Mouse (Mus musculus): ENCODE results near the gene Alkbh2. TPM values are rescaled to one million over a fixed set of nuclear protein-coding genes. Genes with fewer than 3 reads are reported as not detected.

Gene Alkbh2
- polyA plus RNA-seq, 1 experiment from 2014 or later, result 10.7 TPM

DNA sequence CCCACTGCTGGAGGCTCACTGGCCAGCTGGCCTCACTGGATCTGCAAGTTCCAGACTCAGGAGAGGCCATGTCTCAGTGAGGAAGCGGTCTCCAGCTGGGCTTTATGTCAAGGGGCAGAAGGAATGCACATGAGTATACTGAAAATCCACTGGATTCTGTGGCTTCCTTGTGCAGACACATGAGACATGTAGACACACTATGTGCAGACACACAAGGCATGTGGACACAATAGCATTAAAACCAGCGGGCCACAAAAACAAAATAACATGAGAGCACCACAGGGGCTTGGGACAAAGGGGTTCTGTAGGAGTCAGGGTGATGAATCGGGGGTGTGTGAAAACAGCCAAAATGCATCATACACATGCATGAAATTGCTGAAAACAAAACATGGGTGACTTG lies 2.0 kb downstream of the Alkbh2 start:
- no peaks in the 10 kb centered on the region for H3K9me3 ChIP-seq (replicated peaks)
- H3K27me3 ChIP-seq, result no peaks in the 10 kb centered on the region
- WGBS, result 87% methylated on average over 3 of the region's 3 CpGs
- H3K36me3 ChIP-seq, result peaks cover 36% of the 10 kb centered on the region
- peaks cover 14% of the 10 kb centered on the region for H3K4me1 ChIP-seq
- no peak overlapping the region for H3K4me2 ChIP-seq (replicated peaks)
- H3K27ac ChIP-seq (replicated peaks), result no peak overlapping the region
- no peak overlapping the region for H3K4me3 ChIP-seq (replicated peaks)
- H3K9ac ChIP-seq, result no peak overlapping the region
- ATAC-seq (ENCODE audit: insufficient number of reproducible peaks, low FRiP score, low TSS enrichment, low read depth), result no peak

DNA sequence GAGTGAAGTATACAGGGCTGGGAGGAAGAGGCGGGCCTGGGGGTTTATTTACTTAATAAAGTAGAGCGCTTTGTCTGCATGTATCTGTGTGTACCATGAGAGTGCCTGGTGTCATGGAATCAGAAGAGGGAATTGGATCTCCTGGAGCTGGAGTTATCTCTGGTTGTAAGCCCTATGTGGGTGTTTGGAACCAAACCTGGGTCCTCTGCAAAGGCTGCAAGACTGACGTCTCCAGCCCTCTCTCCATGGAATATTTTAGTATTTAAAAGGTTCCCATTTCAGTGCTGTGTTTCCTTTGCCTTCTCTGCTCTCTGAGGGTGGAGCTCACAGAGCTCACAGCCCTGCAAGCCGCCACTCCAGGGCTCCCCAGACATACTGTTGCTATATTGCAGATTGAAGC lies 8.2 kb downstream of the Alkbh2 start:
- no peaks in the 10 kb centered on the region for H3K4me1 ChIP-seq
- WGBS, result 79% methylated on average over 4 of the region's 4 CpGs

DNA sequence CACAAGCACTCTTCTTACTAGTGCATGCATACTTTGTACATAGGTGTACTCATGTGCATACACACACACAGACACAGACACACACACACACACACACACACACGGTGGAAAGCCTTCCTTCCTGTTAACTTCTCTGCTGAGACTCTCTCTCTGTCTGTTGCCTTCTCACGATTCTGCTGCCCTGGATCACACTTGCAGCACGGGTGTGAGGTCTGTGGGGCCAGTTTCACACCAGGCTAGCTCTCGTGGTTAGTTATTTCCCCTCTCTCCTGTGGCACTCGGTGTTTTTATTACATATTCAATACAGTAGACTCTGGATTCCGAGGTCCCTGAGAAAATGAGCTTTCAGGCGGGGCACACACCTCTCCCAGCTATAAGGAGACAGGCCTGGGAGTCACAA lies 11.4 kb downstream of the Alkbh2 start:
- Histone ChIP-seq H3K27ac (replicated peaks) (no peak overlapping the region), H3K9me3 (replicated peaks) (no peaks in the 10 kb centered on the region), H3K27me3 (no peaks in the 10 kb centered on the region), H3K36me3 (peaks cover 93% of the 10 kb centered on the region), H3K4me1 (no peaks in the 10 kb centered on the region), H3K9ac (no peak overlapping the region), H3K4me2 (replicated peaks) (no peak overlapping the region), H3K4me3 (replicated peaks) (no peak overlapping the region)
- 88% methylated on average over 7 of the region's 7 CpGs for WGBS
- ATAC-seq (ENCODE audit: insufficient number of reproducible peaks, low FRiP score, low TSS enrichment, low read depth), result no peak

More for the DNA sequence above, 8.2 kb downstream of the Alkbh2 start:
- Histone ChIP-seq H3K27me3 (no peaks in the 10 kb centered on the region), H3K9ac (no peak overlapping the region), H3K9me3 (replicated peaks) (no peaks in the 10 kb centered on the region), H3K4me2 (replicated peaks) (no peak overlapping the region), H3K27ac (replicated peaks) (no peak overlapping the region), H3K36me3 (peaks cover 93% of the 10 kb centered on the region), H3K4me3 (replicated peaks) (no peak overlapping the region)
- no peak for ATAC-seq (ENCODE audit: insufficient number of reproducible peaks, low FRiP score, low TSS enrichment, low read depth)

DNA sequence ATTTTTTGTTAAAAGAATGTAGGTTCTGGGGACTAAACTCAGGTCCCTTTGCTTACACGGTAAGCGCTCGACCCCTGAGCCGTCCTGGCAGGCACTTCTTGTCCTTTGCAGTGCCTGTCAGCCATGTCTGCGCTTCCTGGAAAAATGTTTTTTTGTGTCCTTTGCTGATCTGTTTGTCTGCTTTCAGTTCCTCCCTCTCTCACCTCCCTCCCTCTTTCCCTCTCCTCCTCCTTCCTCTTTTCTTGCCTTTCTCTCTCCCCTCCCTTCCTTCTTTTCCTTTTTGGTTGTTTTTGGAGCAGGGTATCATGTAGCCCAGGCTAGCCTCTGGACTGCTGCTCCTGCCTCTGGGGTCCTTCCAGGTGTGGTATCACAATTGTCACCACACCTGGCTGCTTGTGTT lies 13.0 kb downstream of the Alkbh2 start:
- WGBS, result 82% methylated on average over 5 of the region's 5 CpGs
- ATAC-seq (ENCODE audit: insufficient number of reproducible peaks, low FRiP score, low TSS enrichment, low read depth), result no peak
- H3K9ac ChIP-seq, result no peak overlapping the region
- no peaks in the 10 kb centered on the region for H3K27me3 ChIP-seq
- H3K9me3 ChIP-seq (replicated peaks), result no peaks in the 10 kb centered on the region
- no peak overlapping the region for H3K4me2 ChIP-seq (replicated peaks)
- H3K4me3 ChIP-seq (replicated peaks), result no peak overlapping the region
- H3K27ac ChIP-seq (replicated peaks), result no peak overlapping the region
- H3K4me1 ChIP-seq, result no peaks in the 10 kb centered on the region
- peaks cover 93% of the 10 kb centered on the region for H3K36me3 ChIP-seq

DNA sequence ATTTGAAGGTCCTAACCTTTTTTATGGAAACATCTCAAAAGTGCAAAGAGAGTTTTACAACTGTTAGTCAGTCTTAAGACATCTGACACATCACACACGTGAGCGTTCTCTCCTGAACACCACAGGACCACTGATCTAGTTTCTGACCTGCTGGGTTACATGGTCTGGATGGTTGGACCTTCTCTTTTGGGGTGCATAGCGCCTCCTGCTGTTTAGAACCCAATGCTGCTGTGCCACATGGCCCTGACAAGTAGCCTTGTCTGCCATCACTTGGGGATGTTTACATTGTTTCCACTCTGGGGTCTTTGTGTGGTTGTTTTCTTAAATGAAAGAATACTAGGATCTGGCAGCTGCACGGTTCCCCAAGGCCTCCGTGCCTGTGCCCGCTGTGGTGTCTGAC lies 14.7 kb downstream of the Alkbh2 start:
- Histone ChIP-seq H3K4me1 (no peaks in the 10 kb centered on the region), H3K4me2 (replicated peaks) (no peak overlapping the region), H3K27me3 (no peaks in the 10 kb centered on the region), H3K4me3 (replicated peaks) (no peak overlapping the region), H3K9me3 (replicated peaks) (no peaks in the 10 kb centered on the region), H3K27ac (replicated peaks) (no peak overlapping the region), H3K9ac (no peak overlapping the region), H3K36me3 (peaks cover 95% of the 10 kb centered on the region)
- WGBS, result 80% methylated on average over 6 of the region's 6 CpGs
- no peak for ATAC-seq (ENCODE audit: insufficient number of reproducible peaks, low FRiP score, low TSS enrichment, low read depth)

DNA sequence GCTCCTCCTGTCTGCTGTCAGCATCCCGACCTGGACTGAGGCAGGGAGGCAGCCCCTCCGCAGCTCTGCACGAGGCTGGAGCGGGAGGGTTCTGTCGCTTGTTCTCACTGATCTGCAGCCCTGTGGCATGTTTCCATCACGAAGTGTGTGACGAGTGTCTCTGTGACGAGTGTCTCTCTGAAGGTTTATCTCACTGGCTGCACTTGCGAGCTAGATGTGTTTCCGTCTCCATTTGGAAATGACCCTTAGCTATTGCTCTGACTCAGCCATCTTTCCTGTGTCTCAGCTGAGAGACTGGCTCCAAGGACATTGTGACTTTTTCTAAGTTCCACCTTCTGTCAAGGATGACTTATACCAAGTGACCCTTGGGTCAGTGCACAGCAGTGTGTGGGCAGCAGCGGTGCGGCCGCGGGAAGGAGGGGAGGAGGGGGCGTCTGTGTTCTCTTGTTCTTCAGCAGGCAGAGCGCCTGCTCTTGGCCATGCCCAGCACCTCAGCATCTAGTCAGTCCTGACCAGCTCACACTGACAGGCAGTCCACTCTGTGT lies 21.6 kb downstream of the Alkbh2 start:
- H3K9ac ChIP-seq, result no peak overlapping the region
- no peaks in the 10 kb centered on the region for H3K27me3 ChIP-seq
- H3K4me1 ChIP-seq, result peaks cover 3% of the 10 kb centered on the region; the same call in 1 of the 2 replicates
- H3K27ac ChIP-seq (replicated peaks), result no peak overlapping the region
- no peaks in the 10 kb centered on the region for H3K9me3 ChIP-seq (replicated peaks)
- no peak for ATAC-seq (ENCODE audit: insufficient number of reproducible peaks, low FRiP score, low TSS enrichment, low read depth)
- peaks cover 71% of the 10 kb centered on the region for H3K36me3 ChIP-seq
- WGBS, result 88% methylated on average over 16 of the region's 16 CpGs
- H3K4me2 ChIP-seq (replicated peaks), result no peak overlapping the region
- no peak overlapping the region for H3K4me3 ChIP-seq (replicated peaks)

DNA sequence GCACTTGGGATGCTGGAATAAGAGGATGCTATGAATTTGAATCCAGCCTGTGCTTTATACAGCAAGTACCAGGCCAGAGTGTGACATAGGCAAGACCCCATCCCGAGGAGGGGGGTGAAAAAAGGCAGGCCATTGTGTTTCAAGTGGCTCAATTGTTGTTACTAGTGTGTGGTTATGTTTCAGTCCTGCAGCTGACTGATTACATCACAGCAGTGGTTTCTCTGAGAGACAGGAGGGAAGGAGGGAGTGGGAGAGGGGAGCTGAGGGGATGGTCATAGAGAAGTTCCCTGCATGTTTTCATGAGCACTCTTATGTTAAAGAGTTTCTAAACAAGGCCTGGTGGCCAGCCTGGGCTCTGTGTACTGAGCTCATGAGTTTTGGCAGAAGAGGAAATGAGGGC lies 25.2 kb downstream of the Alkbh2 start:
- H3K27me3 ChIP-seq, result no peaks in the 10 kb centered on the region
- H3K9me3 ChIP-seq (replicated peaks), result no peaks in the 10 kb centered on the region
- no peak overlapping the region for H3K27ac ChIP-seq (replicated peaks)
- no peak for ATAC-seq (ENCODE audit: insufficient number of reproducible peaks, low FRiP score, low TSS enrichment, low read depth)
- H3K9ac ChIP-seq, result no peak overlapping the region
- whole genome bisulfite sequencing, result 93% methylated on average over 1 of the region's 1 CpGs
- H3K36me3 ChIP-seq, result peaks cover 35% of the 10 kb centered on the region
- no peak overlapping the region for H3K4me2 ChIP-seq (replicated peaks)
- H3K4me3 ChIP-seq (replicated peaks), result no peak overlapping the region
- peaks cover 19% of the 10 kb centered on the region for H3K4me1 ChIP-seq

DNA sequence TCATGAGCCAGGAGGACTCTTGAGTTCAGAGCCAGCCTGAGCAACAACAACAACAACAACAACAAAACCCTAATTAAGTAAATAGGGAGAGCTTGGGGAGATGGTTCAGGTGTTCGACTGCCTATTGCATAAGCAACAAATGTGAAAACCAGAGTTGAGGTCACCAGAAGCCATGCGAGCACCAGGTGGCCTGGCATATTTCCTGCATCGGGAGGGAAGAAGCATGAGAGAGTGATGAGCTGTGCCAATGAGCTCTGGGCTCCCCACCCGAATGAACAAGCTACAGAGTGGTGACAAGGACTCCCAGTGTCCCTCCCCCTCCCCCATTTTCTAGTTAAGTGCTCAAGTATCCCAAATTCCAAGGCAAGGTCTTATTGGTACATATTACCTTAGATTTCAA lies 26.1 kb downstream of the Alkbh2 start:
- 81% methylated on average over 4 of the region's 4 CpGs for WGBS
- H3K4me1 ChIP-seq, result peaks cover 19% of the 10 kb centered on the region
- H3K4me2 ChIP-seq (replicated peaks), result no peak overlapping the region
- no peak for ATAC-seq (ENCODE audit: insufficient number of reproducible peaks, low FRiP score, low TSS enrichment, low read depth)
- no peak overlapping the region for H3K9ac ChIP-seq
- no peaks in the 10 kb centered on the region for H3K27me3 ChIP-seq
- no peak overlapping the region for H3K27ac ChIP-seq (replicated peaks)
- no peak overlapping the region for H3K4me3 ChIP-seq (replicated peaks)
- peaks cover 27% of the 10 kb centered on the region for H3K36me3 ChIP-seq
- no peaks in the 10 kb centered on the region for H3K9me3 ChIP-seq (replicated peaks)

DNA sequence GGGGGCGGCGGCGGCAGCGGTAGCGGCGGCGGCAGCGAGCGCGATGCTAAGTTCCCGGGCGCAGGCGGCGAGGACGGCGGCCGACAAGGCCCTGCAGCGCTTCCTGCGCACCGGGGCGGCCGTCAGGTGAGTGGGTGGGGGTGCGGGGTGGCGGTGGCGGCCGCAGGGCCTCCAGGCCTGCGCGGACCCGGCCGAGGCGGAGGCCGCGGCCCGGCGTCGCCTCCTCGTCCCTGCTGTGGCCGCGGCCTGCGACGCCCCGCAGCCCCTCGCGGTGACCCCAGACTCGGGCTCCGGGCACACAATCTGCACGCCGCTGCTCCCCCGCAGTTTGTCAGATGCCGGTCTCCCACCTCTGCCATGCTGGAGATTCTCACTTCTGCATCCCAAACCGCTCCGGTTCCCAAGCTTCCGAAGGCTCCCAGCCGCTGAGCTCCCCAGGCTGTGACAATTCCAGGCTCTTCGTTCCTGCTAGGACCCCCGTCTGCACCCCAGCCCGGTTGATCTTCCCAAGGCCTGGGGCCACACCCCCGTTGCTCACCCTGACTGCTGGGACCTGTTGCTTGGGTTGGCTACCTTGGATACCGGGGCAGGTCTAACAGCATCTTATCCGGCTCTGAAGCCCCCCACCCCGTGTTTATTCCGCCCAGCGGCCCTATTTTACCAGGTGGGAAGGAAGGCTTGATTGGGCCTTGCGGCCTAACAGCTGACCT lies 27.5 kb downstream of the Alkbh2 start:
- H3K9me3 ChIP-seq (replicated peaks), result no peaks in the 10 kb centered on the region
- peak overlapping the region; percentile 92 for H3K4me2 ChIP-seq (replicated peaks)
- H3K27me3 ChIP-seq, result no peaks in the 10 kb centered on the region
- ATAC-seq (ENCODE audit: insufficient number of reproducible peaks, low FRiP score, low TSS enrichment, low read depth), result peak; percentile 56
- peak overlapping the region; percentile 96 for H3K9ac ChIP-seq
- peaks cover 19% of the 10 kb centered on the region for H3K4me1 ChIP-seq
- peaks cover 14% of the 10 kb centered on the region for H3K36me3 ChIP-seq
- H3K4me3 ChIP-seq (replicated peaks), result peak overlapping the region; percentile 95
- 0 out of 2 replicates have a peak overlapping the region, but pooled peaks have one; percentile 68 for H3K27ac ChIP-seq (replicated peaks)
- WGBS, result 3% methylated on average over 50 of the region's 64 CpGs

DNA sequence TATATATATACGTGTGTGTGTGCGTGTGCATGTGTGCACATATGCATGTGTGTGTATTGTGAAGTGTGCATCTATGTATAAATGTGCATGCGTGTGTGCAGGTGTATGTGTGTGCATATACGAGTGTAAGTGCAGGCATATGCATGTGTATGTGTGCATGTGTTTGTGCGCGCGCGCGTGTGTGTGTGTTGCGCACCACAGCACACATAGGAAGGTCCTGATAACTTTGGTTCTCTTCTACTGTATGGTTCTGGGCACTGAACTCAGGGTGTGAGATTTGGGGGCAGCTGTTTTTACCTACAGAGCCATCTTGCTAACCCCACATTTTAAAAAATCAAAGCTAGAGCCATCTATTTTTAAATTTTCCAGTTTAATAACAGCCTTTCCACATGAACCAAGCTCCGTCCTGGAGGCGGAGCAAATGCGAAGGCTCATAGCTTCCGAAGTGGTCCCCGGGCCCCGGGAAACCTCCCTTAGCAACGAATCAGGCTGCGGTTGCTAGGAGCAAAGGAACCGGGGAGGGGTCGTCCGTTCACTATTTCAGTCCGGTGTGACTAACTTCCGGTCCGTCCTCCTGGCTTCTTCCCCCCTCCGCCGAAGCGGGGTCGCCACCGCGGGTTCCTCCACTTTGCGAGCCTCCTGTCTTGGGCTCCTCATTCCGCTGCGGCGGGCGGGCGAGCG lies 28.2 kb downstream of the Alkbh2 start:
- ATAC-seq (ENCODE audit: insufficient number of reproducible peaks, low FRiP score, low TSS enrichment, low read depth), result peak; percentile 91
- no peaks in the 10 kb centered on the region for H3K27me3 ChIP-seq
- 7% methylated on average over 37 of the region's 37 CpGs for WGBS

DNA sequence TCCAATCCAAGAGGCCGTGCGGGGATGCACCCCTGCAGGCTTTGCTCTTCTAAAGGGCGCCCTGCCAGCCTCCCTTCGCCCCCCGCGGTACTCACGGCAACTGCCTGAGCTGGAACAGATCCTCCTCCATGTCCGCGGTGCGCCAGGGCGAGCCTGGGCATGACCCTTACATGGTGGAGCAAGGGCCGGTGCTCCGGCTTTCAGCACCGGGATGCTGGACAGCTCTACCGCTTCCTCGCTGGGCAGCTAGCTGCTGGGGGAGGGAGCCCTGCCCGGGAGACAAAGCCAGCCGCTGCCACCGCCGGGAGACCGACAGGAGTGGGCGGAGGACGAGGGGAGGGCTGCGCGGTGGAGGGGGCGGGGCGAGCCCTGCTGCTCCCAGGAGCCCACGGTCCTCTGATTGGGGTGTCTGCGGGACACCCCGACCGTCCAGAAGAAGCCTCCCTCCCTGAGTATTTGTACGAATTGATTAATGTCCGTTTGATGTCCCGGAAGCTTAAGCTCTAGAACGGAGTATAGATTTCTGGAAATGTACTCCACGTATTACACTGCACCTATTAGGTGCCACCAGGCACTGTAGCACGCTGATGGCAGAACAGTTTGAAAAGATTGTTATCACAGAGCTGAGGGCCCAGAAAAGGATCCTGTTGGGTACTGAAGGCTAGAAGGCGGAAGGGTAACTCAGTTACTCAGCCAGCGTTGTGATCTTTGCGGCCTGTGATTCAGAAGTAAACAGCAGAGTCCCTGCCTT lies 36.8 kb downstream of the Alkbh2 start, which contains the start of gene Svop:
Gene Svop, minus strand, starts transcription at position 514 of the 751 bp plus-strand sequence.
- 2% methylated on average over 40 of the region's 40 CpGs for WGBS
- Histone ChIP-seq H3K9me3 (replicated peaks) (no peaks in the 10 kb centered on the region), H3K27ac (replicated peaks) (no peak within 1 kb of the TSS), H3K4me3 (replicated peaks) (peak within 1 kb of the TSS; percentile 26), H3K4me2 (replicated peaks) (peak within 1 kb of the TSS; percentile 50), H3K27me3 (no peaks in the 10 kb centered on the region), H3K4me1 (peaks cover 13% of the 10 kb centered on the region), H3K9ac (no peak within 1 kb of the TSS), H3K36me3 (no peaks in the 10 kb centered on the region)
- peak; percentile 69 for ATAC-seq (ENCODE audit: insufficient number of reproducible peaks, low FRiP score, low TSS enrichment, low read depth)

More for the DNA sequence above, 28.2 kb downstream of the Alkbh2 start:
- Histone ChIP-seq H3K4me1 (peaks cover 19% of the 10 kb centered on the region), H3K9me3 (replicated peaks) (no peaks in the 10 kb centered on the region), H3K4me2 (replicated peaks) (peak overlapping the region; percentile 92), H3K9ac (peak overlapping the region; percentile 96), H3K4me3 (replicated peaks) (peak overlapping the region; percentile 95), H3K36me3 (peaks cover 7% of the 10 kb centered on the region; the same call in 1 of the 2 replicates), H3K27ac (replicated peaks) (peak overlapping the region; percentile 68)
